Mouse (Mus musculus) CD4-positive, CD25-positive, alpha-beta regulatory T cell, adult 2 months (primary cell): ENCODE measurements around the gene Rfwd3.
"Not testable (repeated sequence)": the region's sequence is repeated elsewhere in the genome, so short reads cannot be mapped to it uniquely, and the experiment has no call there.

Experiments used
- DNase-seq: peaks from one replicate; pipeline ENCODE4 v3.0.0-alpha.2; 2012; ENCODE audit warnings: low read depth, low spot score

The Rfwd3 gene

DNA sequence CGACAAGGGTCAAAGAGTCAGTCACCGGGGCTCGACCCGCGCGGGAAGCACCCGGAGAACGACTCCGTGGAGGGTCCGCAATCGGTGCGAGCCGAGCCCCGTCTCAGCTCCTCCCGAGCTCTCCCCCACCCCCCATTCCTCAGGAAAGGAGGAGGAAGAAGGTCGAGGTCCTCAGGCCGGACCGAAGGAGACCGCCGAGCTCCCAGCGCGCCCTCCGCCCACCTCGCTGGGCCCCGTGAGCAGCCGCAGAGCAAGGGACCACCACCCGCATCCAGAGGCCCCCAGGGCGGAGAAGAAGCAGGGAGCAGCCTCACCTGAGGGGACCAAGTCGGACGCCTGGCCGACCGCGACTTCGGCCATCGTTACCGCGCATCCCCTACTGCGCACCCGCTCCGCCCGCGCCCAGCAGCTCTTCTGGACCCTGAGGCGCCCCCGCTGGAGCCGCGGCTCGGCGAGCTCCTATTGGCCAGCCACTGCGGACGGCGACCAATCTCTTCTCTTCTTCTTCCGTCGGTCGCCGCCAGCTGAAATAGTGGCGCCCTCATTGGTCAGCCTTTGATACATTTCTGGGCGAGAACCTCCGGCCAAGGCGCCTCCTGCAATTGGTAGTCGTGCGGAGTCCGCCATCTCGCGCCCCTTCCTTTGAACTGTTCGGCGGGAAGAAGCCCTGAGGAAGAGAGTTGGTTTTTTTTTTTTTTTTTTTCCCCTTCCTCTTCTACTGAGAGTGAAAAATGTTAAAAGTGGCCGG is at the start of gene Rfwd3:
Rfwd3 (minus strand) TSS at position 402 of the 748 bp plus-strand sequence.
- DNase-seq: peak; percentile 96

DNA sequence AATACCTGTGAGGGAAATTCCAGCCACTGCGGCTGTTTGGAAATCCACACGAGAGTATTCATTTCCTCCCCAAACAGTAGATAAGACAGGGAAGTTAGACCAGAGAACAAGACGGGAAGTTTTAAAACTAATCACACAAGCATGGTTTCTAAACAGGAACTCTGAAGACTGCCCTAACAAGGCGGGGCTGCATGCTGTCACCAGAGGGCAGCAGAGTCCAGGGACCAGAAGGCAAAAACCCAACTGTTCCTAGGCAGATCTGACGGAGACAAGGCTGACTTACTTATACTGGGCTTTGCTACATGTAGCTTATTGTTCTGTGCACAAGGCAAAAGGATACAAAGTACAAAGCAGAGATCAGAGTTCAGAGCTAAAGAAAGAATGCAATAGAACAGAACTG is 43.2 kb upstream of the Rfwd3 start:
- DNase-seq: peak; percentile 87

DNA sequence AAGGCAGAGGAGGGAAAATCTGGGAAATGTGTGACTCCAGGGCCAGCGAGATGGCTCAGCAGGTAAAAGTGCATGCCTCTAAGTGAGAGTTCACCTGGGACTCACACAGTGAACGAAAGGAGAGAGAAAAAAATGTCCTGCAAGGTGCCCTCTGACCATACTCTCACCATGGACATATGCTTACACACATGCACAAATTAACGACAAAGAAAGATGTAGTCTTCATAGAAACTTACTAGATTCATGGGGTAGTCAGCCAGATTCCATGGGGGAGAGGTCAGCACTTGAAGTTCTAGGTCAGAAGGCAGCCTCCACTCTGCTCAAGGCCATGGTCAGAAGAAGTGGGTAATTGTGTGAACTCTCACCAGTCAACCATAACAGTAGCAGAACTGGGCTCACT is 40.2 kb upstream of the Rfwd3 start:
- no peak for DNase-seq

DNA sequence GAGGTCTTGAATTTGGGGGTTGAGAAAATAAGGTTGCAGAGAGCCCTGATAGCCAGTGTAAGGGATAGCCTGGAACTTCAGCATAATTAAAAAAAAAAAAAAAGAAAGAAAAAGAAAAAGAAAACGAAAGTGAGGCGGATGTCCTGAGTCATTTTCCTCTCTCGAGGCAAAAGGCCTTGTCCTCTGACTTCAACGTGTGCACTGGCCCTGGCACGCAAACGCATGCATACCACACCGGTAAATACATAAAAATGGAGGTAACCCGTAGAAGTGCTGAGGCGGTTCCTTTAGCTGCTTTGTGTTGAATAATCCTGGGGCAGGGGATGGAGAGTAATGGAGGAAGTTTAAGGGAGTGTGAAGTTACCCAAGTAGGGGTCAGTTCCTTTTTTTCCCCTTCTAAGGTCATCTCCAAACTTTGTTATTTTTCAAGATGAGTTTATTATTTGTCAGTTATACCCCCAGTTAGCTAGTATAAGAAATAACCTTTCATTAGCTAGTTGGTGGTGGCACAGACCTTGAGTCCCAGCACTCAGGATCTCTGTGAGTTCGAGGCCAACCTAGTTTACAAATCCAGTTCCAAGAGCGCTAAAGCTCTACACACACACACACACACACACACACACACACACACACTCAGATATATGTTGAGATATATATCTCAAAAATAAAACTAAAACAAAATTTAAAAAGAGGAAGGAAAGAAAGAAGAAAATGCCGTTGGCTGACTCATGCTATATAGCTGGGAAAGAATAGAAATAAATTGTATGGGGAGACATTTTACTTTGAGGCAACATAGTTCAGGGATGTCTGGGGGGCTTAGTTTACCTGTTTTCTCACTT is 38.6 kb upstream of the Rfwd3 start:
- DNase-seq: peak; percentile 45

DNA sequence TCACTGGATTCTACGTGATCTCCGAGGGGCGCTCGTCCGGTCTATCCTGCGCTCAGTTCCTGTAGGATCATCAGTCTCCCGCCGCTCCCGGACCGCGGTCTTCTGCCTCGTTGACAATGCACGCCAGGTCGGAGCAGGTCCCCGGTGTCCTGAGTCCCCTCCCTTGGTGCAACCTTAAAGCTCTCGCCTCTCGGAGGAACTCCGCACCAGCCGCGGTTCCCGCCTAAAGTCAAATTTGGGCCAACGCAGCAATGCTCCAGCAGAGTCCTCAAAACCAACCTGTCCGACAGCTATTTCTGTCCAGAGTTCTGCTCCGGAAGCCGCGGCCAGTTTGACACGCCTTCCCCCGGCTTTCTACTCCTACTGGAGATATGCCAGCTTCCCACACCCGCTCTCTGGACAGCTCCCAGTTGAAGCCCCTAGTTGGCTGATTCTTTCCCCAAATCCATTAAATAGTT is 37.9 kb upstream of the Rfwd3 start, which contains the start of gene Mlkl:
Mlkl (minus strand) TSS at position 288 of the 458 bp plus-strand sequence.
- peak; percentile 38 for DNase-seq

DNA sequence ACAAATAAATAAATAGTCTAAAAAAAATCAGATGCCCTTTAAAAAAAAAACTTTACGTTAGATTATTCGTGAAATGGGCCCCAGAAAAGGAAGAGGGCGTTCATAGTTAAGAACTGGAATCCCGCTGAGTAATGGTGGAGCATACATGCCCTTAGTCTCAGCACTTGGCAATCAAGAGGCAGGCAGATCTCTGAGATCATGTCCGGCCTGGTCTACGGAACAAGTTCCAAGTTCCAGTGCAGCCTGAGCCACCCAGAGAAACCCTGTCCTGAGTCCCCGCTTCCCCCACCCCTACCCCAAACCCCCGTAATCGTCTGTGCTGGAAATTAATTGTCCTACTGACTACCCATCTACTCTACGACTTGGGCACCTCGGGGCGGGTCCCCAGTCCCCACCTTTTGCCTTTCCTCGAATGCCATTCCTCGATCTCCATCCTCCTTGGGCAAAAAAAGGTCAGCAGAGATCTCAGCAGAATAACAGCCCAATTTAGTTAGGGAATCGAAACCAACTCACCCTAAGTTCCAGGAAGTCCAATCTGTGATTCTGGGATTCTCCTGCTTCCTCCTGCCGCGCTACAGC is 37.4 kb upstream of the Rfwd3 start:
- peak; percentile 24 for DNase-seq

DNA sequence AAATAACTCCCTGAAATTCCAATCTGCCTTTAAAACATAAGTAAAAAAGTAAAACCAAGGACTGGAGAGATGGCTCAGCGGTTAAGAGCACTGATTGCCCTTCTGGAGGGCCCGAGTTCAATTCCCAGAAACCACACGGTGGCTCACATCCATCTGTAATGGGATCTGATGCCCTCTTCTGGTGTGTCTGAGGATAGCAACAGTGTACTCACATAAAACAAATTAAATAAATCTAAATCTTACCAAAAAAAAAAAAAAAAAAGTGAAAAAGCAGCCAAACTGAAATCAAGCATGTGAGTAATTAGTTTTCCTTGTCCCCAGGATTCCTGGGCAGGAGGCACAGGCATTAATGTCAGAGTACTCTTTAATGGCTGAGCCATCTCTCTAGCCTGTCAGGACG is 36.7 kb upstream of the Rfwd3 start:
- DNase-seq: no peak

DNA sequence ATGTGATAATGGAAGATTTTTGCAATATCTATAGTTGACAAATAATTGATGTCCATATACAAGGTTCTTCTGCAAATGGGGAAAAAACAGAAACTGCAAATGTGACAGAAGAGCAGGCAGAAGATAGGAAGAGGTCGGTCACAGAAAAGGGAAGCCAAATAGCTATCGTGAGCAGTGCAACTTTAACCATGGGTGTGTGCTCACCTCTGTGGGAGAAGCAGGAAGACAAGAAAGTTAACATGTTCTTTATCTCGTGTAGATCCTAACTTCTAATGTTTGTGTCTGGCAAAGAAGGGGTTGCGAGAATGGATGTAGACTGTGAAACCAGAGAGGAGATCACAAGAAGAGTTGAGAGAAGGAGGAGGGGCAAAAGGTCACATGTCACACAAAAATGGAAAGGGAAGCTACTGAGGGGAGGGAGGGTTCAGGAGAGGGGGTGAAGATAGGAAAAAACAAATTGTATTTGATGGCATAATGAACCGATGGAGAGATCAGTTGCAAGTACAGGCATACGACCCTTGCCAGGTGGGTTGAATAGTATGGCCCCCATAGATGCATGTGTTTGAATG is 25.3 kb upstream of the Rfwd3 start:
- DNase-seq: no peak

DNA sequence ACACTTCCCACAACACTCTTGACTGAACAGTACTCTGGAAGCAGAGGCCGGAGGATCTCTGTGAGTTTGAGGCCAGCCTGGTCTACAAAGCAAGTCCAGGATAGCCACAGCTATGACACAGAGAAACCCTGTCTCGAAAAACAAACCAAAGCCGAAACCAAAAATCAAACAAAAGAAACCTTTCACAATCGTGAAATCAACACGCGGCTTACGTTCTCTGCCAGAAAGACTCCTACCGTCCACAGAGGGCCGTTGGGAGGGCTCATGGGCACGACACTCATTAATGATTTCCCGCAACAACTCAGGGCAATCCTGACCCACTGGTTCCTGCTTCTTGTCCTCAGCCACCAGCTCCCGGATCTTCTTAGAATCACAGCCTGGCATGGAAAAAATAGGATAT is 14.7 kb upstream of the Rfwd3 start:
- DNase-seq: no peak

DNA sequence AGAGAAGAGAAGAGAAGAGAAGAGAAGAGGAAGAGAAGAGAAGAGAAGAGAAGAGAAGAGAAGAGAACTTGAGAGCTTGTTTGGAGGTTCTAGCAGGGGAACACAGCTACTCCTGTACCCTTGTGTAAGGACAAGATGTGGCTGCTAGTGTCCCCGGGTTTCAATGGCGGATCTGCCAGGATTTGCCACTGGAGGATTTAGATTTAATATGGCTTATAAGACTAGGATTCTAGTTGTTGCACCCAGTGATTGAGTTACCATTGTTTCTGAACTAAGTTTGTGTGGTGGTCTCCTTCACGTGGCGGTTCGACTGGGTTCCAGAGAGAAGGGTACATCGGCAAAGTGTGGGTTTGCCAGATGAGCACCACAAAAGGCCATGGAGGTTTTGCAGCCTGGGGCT is 13.9 kb upstream of the Rfwd3 start:
- not testable (repeated sequence) for DNase-seq

DNA sequence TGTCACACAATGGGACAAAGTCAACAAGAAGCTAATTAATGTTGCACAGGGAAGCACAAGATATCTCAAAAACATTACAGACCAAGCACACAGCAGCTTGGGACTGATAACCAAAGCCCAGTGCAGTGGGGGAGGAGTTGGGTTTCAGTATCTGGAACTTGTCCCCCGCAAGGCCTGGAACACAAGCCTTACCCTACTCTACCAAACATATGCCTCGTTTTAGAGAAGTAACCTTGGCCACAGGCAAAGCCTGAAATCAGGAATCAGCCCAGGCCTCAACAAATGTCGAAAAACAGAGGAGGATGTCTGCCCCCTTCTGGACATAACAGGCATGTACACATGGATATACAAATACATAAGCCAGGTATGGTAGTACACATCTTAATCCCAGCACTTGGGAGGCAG is 12.7 kb upstream of the Rfwd3 start:
- DNase-seq: peak; percentile 20

DNA sequence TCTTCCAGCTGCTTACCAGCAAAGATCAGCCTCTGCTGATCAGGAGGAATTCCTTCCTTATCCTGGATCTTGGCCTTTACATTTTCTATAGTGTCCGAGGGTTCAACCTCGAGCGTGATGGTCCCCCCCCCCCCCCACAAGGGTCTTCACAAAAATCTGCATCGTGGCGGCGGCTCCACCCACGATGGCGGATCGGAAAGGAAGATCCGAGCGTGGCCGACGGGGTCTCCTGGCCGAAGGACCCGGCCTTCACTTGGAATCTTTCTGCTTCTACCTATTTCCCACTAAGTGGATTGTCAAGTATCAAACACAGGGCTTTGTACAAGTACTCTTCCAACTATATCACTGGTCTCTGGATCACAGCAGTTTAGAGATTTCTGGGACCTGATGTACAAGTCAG is 10.0 kb upstream of the Rfwd3 start:
- not testable (repeated sequence) for DNase-seq

DNA sequence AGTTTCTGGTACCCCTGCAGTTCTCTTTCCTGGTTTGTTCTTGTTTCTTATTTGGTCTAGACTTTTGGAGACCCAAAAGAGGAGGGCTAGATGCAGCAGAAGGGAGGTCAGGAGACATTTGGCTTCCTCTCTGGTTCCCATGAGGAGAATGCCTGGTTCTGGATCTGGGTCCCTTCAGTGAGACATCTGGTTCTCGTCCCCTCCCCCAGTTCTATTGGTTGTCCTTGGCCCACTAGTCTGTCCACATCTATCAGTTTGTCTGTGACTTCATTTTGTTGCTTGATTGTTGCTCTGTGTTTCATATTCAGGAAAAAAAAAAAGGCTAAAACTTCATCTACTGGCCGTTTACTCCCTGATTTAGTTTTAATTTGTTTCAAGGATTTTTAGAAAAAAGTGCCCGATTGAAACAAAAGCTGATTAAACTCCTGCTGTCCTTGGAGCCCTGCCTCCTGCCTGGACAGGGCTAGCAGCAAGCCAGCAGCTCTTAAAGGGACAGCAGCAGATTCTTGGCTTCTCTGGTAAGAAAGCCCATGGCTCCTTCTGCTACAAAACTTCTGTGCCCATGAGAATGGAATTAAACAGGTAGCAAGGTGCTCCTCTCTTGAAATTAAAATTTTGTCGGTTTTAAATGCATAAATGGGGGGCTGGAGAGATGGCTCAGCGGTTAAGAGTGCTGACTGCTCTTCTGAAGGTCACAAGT is 5.2 kb upstream of the Rfwd3 start:
- DNase-seq: no peak

DNA sequence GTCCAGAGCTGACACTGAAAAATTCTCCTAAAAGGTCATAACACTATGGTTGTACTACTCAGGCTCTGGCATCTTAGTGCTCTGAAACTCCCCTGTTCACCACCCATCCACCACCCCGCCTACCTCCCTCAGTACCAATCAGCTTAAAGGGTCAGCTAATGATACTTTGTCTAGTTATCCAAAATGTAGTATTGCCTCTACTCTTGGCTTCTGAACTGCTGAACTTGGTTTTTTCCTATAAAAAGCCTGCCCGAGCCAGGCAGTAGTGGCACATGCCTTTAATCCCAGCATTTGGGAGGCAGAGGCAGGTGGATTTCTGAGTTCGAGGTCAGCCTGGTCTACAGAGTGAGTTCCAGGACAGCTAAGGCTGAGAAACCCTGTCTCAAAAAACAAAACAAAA is 4.3 kb upstream of the Rfwd3 start:
- DNase-seq: no peak

DNA sequence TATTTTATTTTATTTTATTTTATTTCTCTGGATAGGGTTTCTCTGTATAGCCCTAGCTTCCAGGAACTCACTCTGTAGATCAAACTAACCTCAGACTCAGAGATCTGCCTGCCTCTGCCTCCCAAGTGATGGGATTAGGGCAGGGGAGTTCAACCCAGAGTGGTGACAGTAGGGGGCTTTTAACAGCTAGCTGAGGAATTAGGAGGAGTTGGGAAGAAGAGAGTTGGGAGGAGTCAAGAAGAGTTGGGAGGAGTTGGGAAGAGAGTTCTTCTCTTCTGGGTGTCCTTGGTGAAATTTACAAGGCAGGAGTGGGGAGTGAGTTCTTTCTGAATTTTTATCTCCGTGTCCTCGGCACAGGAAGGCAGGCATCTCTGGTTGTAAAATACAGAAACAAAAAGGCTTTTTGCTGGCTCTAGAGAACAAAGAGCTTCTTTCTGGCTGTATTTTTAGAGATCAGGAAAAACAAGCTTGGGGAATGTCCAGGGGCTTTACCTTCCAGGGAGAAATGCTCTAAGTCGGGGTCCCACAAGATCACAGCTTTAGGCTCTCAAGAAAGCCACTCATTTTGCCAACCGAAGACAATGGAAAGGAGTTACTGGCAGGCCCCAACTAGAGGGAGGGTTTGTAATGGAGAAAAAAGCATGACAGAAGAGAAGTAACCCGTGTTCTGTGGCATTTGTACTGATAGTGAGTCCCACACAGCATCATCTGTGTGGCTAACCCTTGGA is 3.2 kb upstream of the Rfwd3 start:
- DNase-seq: not testable (repeated sequence)

DNA sequence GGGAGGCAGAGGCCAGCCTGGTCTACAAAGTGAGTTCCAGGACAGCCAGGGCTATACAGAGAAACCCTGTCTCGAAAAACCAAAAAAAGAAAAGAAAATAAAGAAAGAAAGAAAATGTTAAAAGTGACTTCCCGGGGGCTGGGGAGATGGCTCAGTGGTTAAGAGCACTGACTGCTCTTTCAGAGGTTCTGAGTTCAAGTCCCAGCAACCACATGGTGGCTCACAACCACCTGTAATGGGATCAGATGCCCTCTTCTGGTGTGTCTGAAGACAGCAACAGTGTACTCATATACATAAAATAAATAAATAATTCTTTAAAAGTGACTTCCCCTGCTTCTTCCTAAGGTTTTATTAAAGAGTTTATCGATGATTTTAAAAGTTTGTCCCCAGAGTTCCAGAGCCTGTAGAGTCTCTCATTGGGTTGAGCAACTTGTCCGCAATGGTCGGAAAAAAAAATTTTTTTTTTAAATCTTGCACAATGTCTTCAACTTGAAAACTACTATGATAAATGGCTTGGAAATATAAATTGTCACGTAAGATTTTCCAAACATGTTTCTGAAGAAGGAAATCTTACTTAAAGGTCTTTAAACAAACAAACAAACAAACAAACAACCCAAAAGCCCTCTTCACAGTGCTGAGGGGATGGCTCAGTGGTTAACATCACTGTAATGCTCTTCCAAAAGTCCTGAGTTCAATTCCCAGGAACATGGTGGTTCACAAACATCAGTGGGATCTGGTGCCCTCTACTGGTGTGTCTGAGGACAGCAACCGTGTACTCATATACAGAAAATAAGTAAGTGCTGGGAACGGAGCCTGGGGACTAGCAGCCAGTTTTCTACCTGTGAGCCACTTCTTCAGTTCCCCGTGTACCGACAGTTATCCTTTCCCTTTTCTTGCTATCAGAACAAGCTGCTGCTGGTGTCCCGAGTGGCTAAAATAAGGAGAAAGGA is 850 bp upstream of the Rfwd3 start:
- DNase-seq: peak; percentile 49

DNA sequence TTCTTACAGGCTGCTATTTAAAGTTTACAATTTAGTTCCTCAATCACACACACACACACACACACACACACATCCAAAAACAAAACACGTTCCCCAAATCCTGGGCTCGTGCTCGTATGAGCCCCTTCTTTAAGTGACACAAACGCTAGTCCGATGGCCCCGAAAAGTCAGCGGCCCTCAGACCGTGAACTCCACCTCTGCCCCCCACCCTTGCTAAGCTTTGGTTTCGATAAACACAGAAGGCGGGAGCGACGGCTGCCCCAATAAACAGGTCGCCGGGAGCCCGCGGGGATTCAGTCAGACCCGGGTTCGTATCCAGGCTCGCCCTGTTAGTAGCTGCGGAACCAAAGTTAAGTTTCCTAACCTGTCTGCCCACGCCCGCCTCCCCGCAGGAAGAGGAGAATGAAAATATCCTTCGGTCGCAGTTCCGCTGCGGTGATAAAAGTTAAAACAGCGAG is 630 bp downstream of the Rfwd3 start:
- DNase-seq: peak; percentile 70

DNA sequence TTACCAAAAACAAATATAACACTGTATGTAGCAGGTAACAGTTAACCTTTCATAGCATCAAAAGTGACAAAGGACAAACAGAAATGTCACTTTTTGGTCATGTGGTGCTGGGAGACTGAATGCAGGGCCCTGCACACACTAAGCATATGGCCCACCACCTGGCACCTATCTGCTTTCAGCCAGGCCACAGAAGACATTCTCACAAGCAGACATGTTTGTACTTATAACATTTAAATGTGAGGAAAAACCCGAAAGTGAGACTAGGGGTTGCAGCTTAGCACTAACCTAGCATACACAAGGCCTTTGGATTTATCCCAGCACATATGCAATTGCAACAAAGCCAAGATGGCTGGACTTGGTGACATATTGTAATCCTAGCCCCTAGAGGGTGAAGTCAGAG is 2.0 kb downstream of the Rfwd3 start:
- DNase-seq: no peak

DNA sequence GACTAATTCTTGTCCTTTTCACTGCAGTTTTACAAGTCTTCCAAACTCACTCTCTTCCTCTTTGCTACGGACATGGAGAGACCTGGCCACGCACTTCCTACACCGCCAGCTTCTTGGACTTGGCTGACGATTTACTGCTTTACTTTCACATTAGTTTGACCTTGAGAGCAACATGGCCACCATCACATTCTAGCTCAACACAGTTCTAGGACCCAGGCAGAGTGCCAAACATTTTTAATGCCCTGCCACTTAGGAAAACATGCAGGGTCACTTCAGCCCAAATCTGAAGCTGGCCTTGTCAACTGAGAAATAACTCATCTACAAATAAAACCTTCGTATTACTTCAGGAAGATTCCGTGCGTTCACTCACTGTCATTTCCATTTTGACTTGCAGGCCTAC is 8.3 kb downstream of the Rfwd3 start:
- DNase-seq: no peak

DNA sequence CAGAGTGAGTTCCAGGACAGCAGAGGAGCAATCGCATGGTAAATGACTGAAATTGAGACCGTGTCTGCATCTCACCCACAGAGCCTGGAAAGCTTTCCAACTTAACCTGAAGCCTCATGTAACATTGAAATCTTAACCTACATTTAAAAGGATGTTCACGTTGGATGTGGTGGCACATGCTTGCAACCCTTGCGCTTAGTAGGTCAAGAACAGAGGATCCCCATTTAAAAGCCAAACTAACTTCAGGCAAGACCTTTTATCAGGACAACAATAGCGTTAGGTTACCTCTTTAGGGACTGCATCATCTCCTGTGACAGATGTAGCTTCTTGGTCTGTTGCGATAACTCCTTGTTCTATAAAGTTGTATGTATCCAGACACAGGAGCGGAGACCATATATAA is 9.4 kb downstream of the Rfwd3 start:
- DNase-seq: no peak
